In the genomic region with DNA sequence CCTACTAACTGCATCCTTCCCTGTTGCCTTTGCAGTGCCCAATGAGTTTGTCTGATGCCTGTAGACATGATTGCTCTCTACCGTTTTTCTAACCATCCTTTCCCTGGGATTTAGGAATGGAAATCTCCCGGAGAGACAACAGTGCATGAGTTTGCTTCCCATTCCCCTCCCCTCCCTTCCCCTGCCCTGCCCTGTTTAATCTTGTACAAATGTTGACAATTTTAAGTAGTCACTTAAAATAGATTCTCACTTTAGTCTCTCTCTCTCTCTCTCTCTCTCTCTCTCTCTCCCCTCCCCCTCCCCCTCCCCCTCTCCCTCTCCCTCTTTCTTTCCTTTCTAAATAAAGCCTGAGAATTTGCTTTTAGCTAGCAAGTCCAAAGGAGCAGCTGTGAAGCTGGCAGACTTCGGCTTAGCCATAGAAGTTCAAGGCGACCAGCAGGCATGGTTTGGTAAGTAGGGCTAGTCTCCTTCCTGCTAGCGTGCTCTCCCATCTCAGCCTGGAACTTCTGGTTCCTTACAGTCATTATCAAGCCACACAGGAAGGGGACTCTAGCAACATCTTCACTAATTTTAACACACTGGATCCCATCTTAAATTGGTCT, we compare ENCODE assay signal across 22 mouse cellular contexts.
DNase-seq lines count a peak whose midpoint lies in the region; ATAC-seq and TF ChIP-seq lines count a peak whose summit lies in the region.
"Had no signal": no experiment of that assay in that cellular context is flagged by ENCODE, and none has a peak within 500 bp of the region (broad histone marks: within the 10 kb centered on the region; RNA-seq: fewer than 3 reads in every experiment).

No protein-coding gene starts in this region.

- no peak overlapping the region for H3K9ac ChIP-seq in forebrain, embryonic 11.5 days (ENCODE audit: low read length)
- H3K9ac ChIP-seq: hindbrain, embryonic 13.5 days; lung, embryonic 15.5 days; neural tube, embryonic 12.5 days had no signal

- no peak overlapping the region for H3K4me3 ChIP-seq in testis, adult 2 months (ENCODE audit: control insufficient read depth, low read depth, low read length)
- H3K4me3 ChIP-seq in forebrain, embryonic 11.5 days (ENCODE audit: low read depth, low read length) = no peak overlapping the region
- H3K4me3 ChIP-seq: hindbrain, embryonic 13.5 days; layer of hippocampus, adult 2 months; lung, embryonic 15.5 days; midbrain, embryonic 10.5 days; neural tube, embryonic 12.5 days had no signal

- H3K4me2 ChIP-seq in forebrain, embryonic 11.5 days (ENCODE audit: low read depth, low read length, severe bottlenecking) = no peak overlapping the region
- H3K4me2 ChIP-seq: hindbrain, embryonic 13.5 days; liver, embryonic 11.5 days; lung, embryonic 15.5 days; neural tube, embryonic 12.5 days had no signal

- H3K36me3 ChIP-seq in testis, adult 2 months (ENCODE audit: control insufficient read depth, insufficient read depth, low read length) = no peaks in the 10 kb centered on the region
- no peaks in the 10 kb centered on the region for H3K36me3 ChIP-seq in forebrain, embryonic 11.5 days (ENCODE audit: control insufficient read depth, insufficient read depth, low read length)
- H3K36me3 ChIP-seq: hindbrain, embryonic 13.5 days; lung, embryonic 15.5 days; midbrain, embryonic 10.5 days; neural tube, embryonic 12.5 days had no signal

- 83% methylated on average over 5 of the region's 5 CpGs for WGBS in forebrain, embryonic 11.5 days

- H3K9me3 ChIP-seq in forebrain, embryonic 11.5 days (ENCODE audit: control insufficient read depth, low read length) = no peaks in the 10 kb centered on the region
- H3K9me3 ChIP-seq: hindbrain, embryonic 13.5 days; lung, embryonic 15.5 days; midbrain, embryonic 10.5 days; neural tube, embryonic 12.5 days had no signal

- peak; percentile 20 for DNase-seq in gastrocnemius, adult 18-20 months (ENCODE audit: low spot score)
- DNase-seq in gastrocnemius, postnatal 36 days = no peak
- no peak for DNase-seq in testis, postnatal 14 days (ENCODE audit: low spot score)
- peak; percentile 46 for DNase-seq in heart, postnatal 10 days
- DNase-seq in spleen, adult 18-20 months = no peak
- DNase-seq in forebrain, embryonic 11.5 days (ENCODE audit: low spot score) = no peak
- no peak for DNase-seq in adrenal gland, postnatal 10 days
- DNase-seq: adrenal gland, adult 2 months; cerebellum, adult 11 months; embryo, embryonic 11 days; left cerebral cortex, postnatal 4 days; thymus, postnatal 4 days had no signal

- no peak for ATAC-seq in forebrain, embryonic 11.5 days (replicated peaks; ENCODE audit: low FRiP score)
- ATAC-seq: forebrain, embryonic 14.5 days; intestine, postnatal 0 days had no signal

- intact Hi-C loops in gastrocnemius, postnatal 36 days (cut with DNase I) = no loop called here
- intact Hi-C loops in heart, postnatal 10 days (cut with DNase I) = no loop called here

- TF ChIP-seq POLR2A in testis, adult 2 months (IDR thresholded peaks at IDR 0.05; ENCODE audit: control insufficient read depth, low read depth, low read length) = no peak

- no peak for TF ChIP-seq CTCF in testis, adult 2 months (IDR thresholded peaks at IDR 0.05; ENCODE audit: control insufficient read depth, insufficient read depth, insufficient replicate concordance, low read depth, low read length)

- H3K27ac ChIP-seq in testis, adult 2 months (ENCODE audit: control insufficient read depth, insufficient read depth, low read depth, low read length) = peak overlapping the region; percentile 32; the same call in 1 of the 2 replicates
- no peak overlapping the region for H3K27ac ChIP-seq in forebrain, embryonic 11.5 days (ENCODE audit: low read depth, low read length)
- H3K27ac ChIP-seq: hindbrain, embryonic 13.5 days; kidney, postnatal 0 days; layer of hippocampus, adult 2 months; lung, embryonic 15.5 days; midbrain, embryonic 10.5 days; neural tube, embryonic 12.5 days had no signal

- H3K4me1 ChIP-seq in testis, adult 2 months (ENCODE audit: control insufficient read depth, insufficient read depth, low read length) = no peaks in the 10 kb centered on the region
- no peaks in the 10 kb centered on the region for H3K4me1 ChIP-seq in forebrain, embryonic 11.5 days (replicated peaks; ENCODE audit: control insufficient read depth, insufficient read depth, low read length)
- H3K4me1 ChIP-seq: hindbrain, embryonic 13.5 days; lung, embryonic 15.5 days; midbrain, embryonic 10.5 days; neural tube, embryonic 12.5 days had no signal

- H3K27me3 ChIP-seq in testis, adult 2 months (ENCODE audit: control insufficient read depth, insufficient read depth, low read length) = no peaks in the 10 kb centered on the region
- H3K27me3 ChIP-seq in forebrain, embryonic 11.5 days (ENCODE audit: control insufficient read depth, insufficient read depth, low read length) = no peaks in the 10 kb centered on the region
- H3K27me3 ChIP-seq: hindbrain, embryonic 13.5 days; lung, embryonic 15.5 days; neural tube, embryonic 12.5 days had no signal

Comparison
In these comparisons a context has a peak if more than half of its experiments do, and no peak if none do; other contexts are left out.
1. DNase-seq: peak in gastrocnemius, adult 18-20 months (single experiment) and heart, postnatal 10 days (2 of 2); none in gastrocnemius, postnatal 36 days (0 of 2), testis, postnatal 14 days (single experiment), spleen, adult 18-20 months (0 of 2), forebrain, embryonic 11.5 days (single experiment) and adrenal gland, postnatal 10 days (single experiment).